Mouse (Mus musculus) CH12.LX (cell line): ENCODE data around the gene Hist1h2ag. TPM values are rescaled to one million over a fixed set of nuclear protein-coding genes. Genes with fewer than 3 reads are reported as not detected.

ENCODE experiments used
- DNase-seq: peaks from one replicate; pipeline ENCODE4 v3.0.0-alpha.2; 2013; ENCODE audit errors: extremely low read depth
- H3K27ac ChIP-seq: 2 replicates; pipeline ENCODE4 v1.5.1; 2012; ENCODE audit warnings: low read depth, mild to moderate bottlenecking, control low read depth, moderate library complexity; ENCODE audit not compliant: insufficient read depth
- H3K27me3 ChIP-seq: replicated peaks from 2 replicates; pipeline ENCODE3; 2012; ENCODE audit warnings: inconsistent platforms
- H3K36me3 ChIP-seq, 2 experiments: replicated peaks in 1 of 2; 2 replicates each; pipeline versions ENCODE3 to v1.6.1; 2012; ENCODE audit warnings: inconsistent platforms in 1 of 2, low read length in 1 of 2, mild to moderate bottlenecking in 1 of 2, mixed read lengths in 1 of 2, moderate library complexity in 1 of 2; ENCODE audit not compliant: control insufficient read depth in 1 of 2, insufficient read depth in 1 of 2
- H3K4me1 ChIP-seq, 2 experiments: 2 replicates each; pipeline ENCODE4 v1.6.1; 2012; ENCODE audit warnings: inconsistent platforms in 1 of 2, moderate library complexity in 1 of 2; ENCODE audit not compliant: insufficient read depth in 2 of 2, control insufficient read depth in 1 of 2
- H3K4me2 ChIP-seq: 2 replicates; pipeline ENCODE4 v1.6.1; 2012; ENCODE audit warnings: low read depth, mild to moderate bottlenecking, control low read depth; ENCODE audit not compliant: poor library complexity, insufficient read depth, severe bottlenecking
- H3K4me3 ChIP-seq, 3 experiments: fragments of 150-350 bp in 1 of 3; sonication (generic) in 1 of 3; replicated peaks in 1 of 3; 2 replicates each; pipeline versions ENCODE3 to v1.5.1; 2011 to 2012; ENCODE audit warnings: low read depth in 2 of 3, low read length in 2 of 3, mild to moderate bottlenecking in 2 of 3, moderate library complexity in 2 of 3, control low read depth in 1 of 3, improper control_type of control experiment in 1 of 3, inconsistent platforms in 1 of 3, mixed read lengths in 1 of 3; ENCODE audit not compliant: poor library complexity in 1 of 3
- H3K79me2 ChIP-seq: replicated peaks from 2 replicates; pipeline ENCODE4 v1.6.1; 2012; ENCODE audit warnings: mild to moderate bottlenecking, moderate library complexity; ENCODE audit not compliant: control insufficient read depth, poor library complexity, insufficient read depth, severe bottlenecking; ENCODE audit errors: extremely low read depth
- H3K9ac ChIP-seq: 2 replicates; pipeline ENCODE4 v1.6.1; 2012; ENCODE audit warnings: low read depth, mild to moderate bottlenecking, control low read depth, moderate library complexity; ENCODE audit not compliant: insufficient read depth
- H3K9me3 ChIP-seq: replicated peaks from 2 replicates; pipeline ENCODE3; 2012; ENCODE audit warnings: low read length, inconsistent platforms, mixed read lengths
- BHLHE40 ChIP-seq: IDR thresholded peaks from 2 replicates; pipeline ENCODE4 v1.6.1; 2011; ENCODE audit warnings: mild to moderate bottlenecking, low read depth, low read length, improper control_type of control experiment
- CHD1 ChIP-seq: IDR thresholded peaks from 2 replicates; pipeline ENCODE4 v1.6.1; 2012; ENCODE audit warnings: low read depth, low read length, improper control_type of control experiment, inconsistent platforms
- CHD2 ChIP-seq: IDR thresholded peaks from 2 replicates; pipeline ENCODE4 v1.6.1; 2011; ENCODE audit warnings: low read length, improper control_type of control experiment
- CTCF ChIP-seq, 2 experiments: IDR thresholded peaks in 1 of 2; conservative IDR thresholded peaks in 1 of 2; 2 replicates each; pipeline ENCODE4 v1.5.1; 2011 to 2012; ENCODE audit warnings: low read depth in 2 of 2, low read length in 2 of 2, improper control_type of control experiment in 1 of 2, inconsistent platforms in 1 of 2, mild to moderate bottlenecking in 1 of 2, moderate library complexity in 1 of 2
- E2F4 ChIP-seq: IDR thresholded peaks from 2 replicates; pipeline ENCODE4 v1.6.1; 2011; ENCODE audit warnings: low read depth, low read length, improper control_type of control experiment; ENCODE audit not compliant: insufficient replicate concordance
- ELF1 ChIP-seq: IDR thresholded peaks from 2 replicates; pipeline ENCODE4 v1.6.1; 2014; ENCODE audit warnings: low read depth, mild to moderate bottlenecking, inconsistent platforms, low read length, improper control_type of control experiment
- EP300 ChIP-seq: IDR thresholded peaks from 2 replicates; pipeline ENCODE4 v1.6.1; 2011; ENCODE audit warnings: low read length, improper control_type of control experiment
- ETS1 ChIP-seq: conservative IDR thresholded peaks from 2 replicates; pipeline ENCODE4 v1.6.1; 2012; ENCODE audit warnings: low read depth, mild to moderate bottlenecking, inconsistent platforms, low read length, improper control_type of control experiment, moderate library complexity
- GABPA ChIP-seq: IDR thresholded peaks from 2 replicates; pipeline ENCODE4 v1.6.1; 2012; ENCODE audit warnings: low read depth, low read length, improper control_type of control experiment, inconsistent platforms; ENCODE audit not compliant: insufficient replicate concordance
- HCFC1 ChIP-seq: IDR thresholded peaks from 2 replicates; pipeline ENCODE4 v1.6.1; 2012; ENCODE audit warnings: low read depth, mild to moderate bottlenecking, inconsistent platforms, low read length, improper control_type of control experiment
- IRF4 ChIP-seq: IDR thresholded peaks from 2 replicates; pipeline ENCODE4 v1.6.1; 2014; ENCODE audit warnings: low read depth, mild to moderate bottlenecking, inconsistent platforms, low read length, improper control_type of control experiment
- JUN ChIP-seq: IDR thresholded peaks from 2 replicates; pipeline ENCODE4 v1.6.1; 2011; ENCODE audit warnings: low read depth, mild to moderate bottlenecking, low read length, improper control_type of control experiment, moderate library complexity; ENCODE audit not compliant: insufficient read depth
- JUND ChIP-seq: conservative IDR thresholded peaks from 2 replicates; pipeline ENCODE4 v1.6.1; 2011; ENCODE audit warnings: low read depth, low read length, improper control_type of control experiment
- KAT2A ChIP-seq: IDR thresholded peaks from 2 replicates; pipeline ENCODE4 v1.6.1; 2012; ENCODE audit warnings: low read length, improper control_type of control experiment, inconsistent platforms; ENCODE audit not compliant: insufficient replicate concordance
- MAFK ChIP-seq: IDR thresholded peaks from 2 replicates; pipeline ENCODE4 v1.6.1; 2011; ENCODE audit warnings: low read length, improper control_type of control experiment; ENCODE audit not compliant: insufficient replicate concordance
- MAX ChIP-seq: IDR thresholded peaks from 2 replicates; pipeline ENCODE4 v1.6.1; 2011; ENCODE audit warnings: low read length, improper control_type of control experiment
- MAZ ChIP-seq: IDR thresholded peaks from 2 replicates; pipeline ENCODE4 v1.6.1; 2012; ENCODE audit warnings: low read depth, mild to moderate bottlenecking, inconsistent platforms, low read length, improper control_type of control experiment, moderate library complexity
- MEF2A ChIP-seq: IDR thresholded peaks from 2 replicates; pipeline ENCODE4 v1.6.1; 2014; ENCODE audit warnings: low read depth, mild to moderate bottlenecking, inconsistent platforms, low read length, improper control_type of control experiment, borderline replicate concordance
- MXI1 ChIP-seq: IDR thresholded peaks from 2 replicates; pipeline ENCODE4 v1.6.1; 2011; ENCODE audit warnings: mild to moderate bottlenecking, low read depth, low read length, improper control_type of control experiment
- MYC ChIP-seq: IDR thresholded peaks from 2 replicates; pipeline ENCODE4 v1.6.1; 2011; ENCODE audit warnings: low read depth, mild to moderate bottlenecking, improper control_type of control experiment, low read length
- NELFE ChIP-seq: IDR thresholded peaks from 2 replicates; pipeline ENCODE4 v1.6.1; 2011; ENCODE audit warnings: low read depth, low read length, improper control_type of control experiment
- NRF1 ChIP-seq: IDR thresholded peaks from 2 replicates; pipeline ENCODE4 v1.6.1; 2014; ENCODE audit warnings: low read depth, mild to moderate bottlenecking, inconsistent platforms, low read length, improper control_type of control experiment, moderate library complexity
- PAX5 ChIP-seq: IDR thresholded peaks from 2 replicates; pipeline ENCODE4 v1.6.1; 2012; ENCODE audit warnings: low read length, inconsistent platforms, mixed read lengths
- POLR2A ChIP-seq: IDR thresholded peaks from 2 replicates; pipeline ENCODE4 v1.6.1; 2011; ENCODE audit warnings: low read depth, mild to moderate bottlenecking, improper control_type of control experiment, low read length
- POLR2AphosphoS2 ChIP-seq: IDR thresholded peaks from 2 replicates; pipeline ENCODE4 v1.6.1; 2011; ENCODE audit warnings: low read depth, low read length, improper control_type of control experiment
- RAD21 ChIP-seq: IDR thresholded peaks from 2 replicates; pipeline ENCODE4 v1.6.1; 2011; ENCODE audit warnings: low read depth, mild to moderate bottlenecking, low read length, improper control_type of control experiment, moderate library complexity
- RCOR1 ChIP-seq: conservative IDR thresholded peaks from 2 replicates; pipeline ENCODE4 v1.6.1; 2012; ENCODE audit warnings: low read depth, mild to moderate bottlenecking, inconsistent platforms, low read length, improper control_type of control experiment
- SIN3A ChIP-seq: IDR thresholded peaks from 2 replicates; pipeline ENCODE4 v1.6.1; 2012; ENCODE audit warnings: low read length, improper control_type of control experiment, inconsistent platforms
- SMC3 ChIP-seq: IDR thresholded peaks from 2 replicates; pipeline ENCODE4 v1.6.1; 2011; ENCODE audit warnings: low read depth, low read length, improper control_type of control experiment
- TBP ChIP-seq: conservative IDR thresholded peaks from 2 replicates; pipeline ENCODE4 v1.6.1; 2011; ENCODE audit warnings: low read depth, low read length, improper control_type of control experiment
- TCF12 ChIP-seq: IDR thresholded peaks from 2 replicates; pipeline ENCODE4 v1.6.1; 2014; ENCODE audit warnings: low read depth, mild to moderate bottlenecking, inconsistent platforms, low read length, improper control_type of control experiment
- UBTF ChIP-seq: IDR thresholded peaks from 2 replicates; pipeline ENCODE4 v1.6.1; 2012; ENCODE audit warnings: low read depth, mild to moderate bottlenecking, inconsistent platforms, low read length, improper control_type of control experiment, moderate library complexity
- USF1 ChIP-seq: IDR thresholded peaks from 2 replicates; pipeline ENCODE4 v1.6.1; 2014; ENCODE audit warnings: low read depth, mild to moderate bottlenecking, inconsistent platforms, low read length, improper control_type of control experiment
- USF2 ChIP-seq: conservative IDR thresholded peaks from 2 replicates; pipeline ENCODE4 v1.6.1; 2011; ENCODE audit warnings: low read depth, low read length, improper control_type of control experiment
- ZKSCAN1 ChIP-seq: IDR thresholded peaks from 2 replicates; pipeline ENCODE4 v1.6.1; 2012; ENCODE audit warnings: low read depth, inconsistent platforms, low read length, improper control_type of control experiment, borderline replicate concordance
- ZMIZ1 ChIP-seq: IDR thresholded peaks from 2 replicates; pipeline ENCODE4 v1.6.1; 2012; ENCODE audit warnings: low read depth, mild to moderate bottlenecking, inconsistent platforms, low read length, improper control_type of control experiment
- ZNF384 ChIP-seq: IDR thresholded peaks from 2 replicates; pipeline ENCODE4 v1.6.1; 2012; ENCODE audit warnings: low read depth, low read length, improper control_type of control experiment, inconsistent platforms
- dilution Hi-C: fragments of 300-500 bp; cut with MboI; formaldehyde crosslinking; loops from 2 replicates; pipeline ENCODE4 v1.14.3; 2020; ENCODE audit warnings: low sequenced_read_pairs; ENCODE audit not compliant: extremely low pct_unique_long_range_greater_than_20kb, extremely low pct_ligation_motif_present
- in situ Hi-C: fragments of 300-500 bp; cut with MboI; formaldehyde crosslinking; loops from 3 replicates; pipeline ENCODE4 v1.14.3; 2019; ENCODE audit warnings: low sequenced_read_pairs, low pct_ligation_motif_present, low pct_unique_long_range_greater_than_20kb, mixed read lengths
- polyA plus RNA-seq: library from polyadenylated mRNA; unstranded; fragments of >175 nt; gene quantifications from 2 replicates; pipeline ENCODE4 v1.2.1, GENCODE M21; 2012; ENCODE audit warnings: low read depth; ENCODE audit not compliant: insufficient read length
- total RNA-seq, 2 experiments: library from RNA; depleted of rRNA; stranded (reverse); fragments of 300-350 nt in 1 of 2; fragments of >200 nt in 1 of 2; gene quantifications; 2 replicates each; pipeline ENCODE4 v1.2.3; 2012 to 2014

Gene Hist1h2ag
- total and polyA plus RNA-seq, 3 experiments = 7.3 to 576 (median 22.0) TPM

DNA sequence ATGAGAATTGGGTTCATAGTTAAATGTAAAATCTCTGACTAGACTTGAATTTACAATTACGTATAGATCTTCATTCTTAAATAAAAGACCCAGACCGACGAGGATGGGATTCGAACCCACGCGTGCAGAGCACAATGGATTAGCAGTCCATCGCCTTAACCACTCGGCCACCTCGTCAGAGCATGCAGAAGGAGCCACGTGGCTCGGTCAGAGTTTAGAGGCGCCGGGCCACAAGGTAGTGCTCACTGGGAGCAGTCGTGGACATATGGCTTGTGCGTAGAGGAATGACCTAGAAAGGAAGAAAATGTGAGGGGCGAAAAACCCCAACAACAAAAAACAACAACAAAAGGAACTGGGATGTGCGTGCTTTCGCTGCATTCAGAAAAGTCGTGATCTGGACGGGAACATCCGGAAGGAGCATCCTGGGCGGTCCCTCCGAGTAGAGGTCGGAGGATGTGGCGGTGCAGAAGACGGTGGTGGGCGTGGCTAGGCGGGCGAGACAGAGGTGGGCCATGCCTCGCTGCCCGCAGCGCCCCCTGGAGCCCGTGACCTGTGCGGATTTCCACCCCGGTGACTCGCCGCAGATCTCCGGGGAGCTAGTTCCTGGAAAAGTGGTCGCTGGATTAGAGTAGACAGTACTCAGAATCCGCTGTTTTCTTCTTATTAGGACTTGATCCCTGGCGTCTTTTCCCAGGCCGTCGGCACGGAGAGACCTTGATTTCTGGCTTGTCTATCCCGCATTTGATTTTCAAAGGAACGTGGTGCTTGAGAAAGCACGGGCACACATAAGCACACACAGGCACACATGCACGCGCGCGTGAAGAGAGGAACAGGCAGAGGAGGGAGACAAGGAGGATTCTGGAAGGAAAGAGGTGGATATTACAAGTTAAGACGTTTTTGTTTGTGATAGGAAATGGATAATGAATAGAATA is 8.1 kb upstream of the Hist1h2ag start:
- dilution Hi-C loops = no loop called here
- in situ Hi-C loops = no loop called here
- Histone ChIP-seq H3K36me3 (no peaks in the 10 kb centered on the region), H3K27me3 (no peaks in the 10 kb centered on the region), H3K9me3 (no peaks in the 10 kb centered on the region), H3K4me1 (peaks cover 0 to 43% of the 10 kb centered on the region in 2 experiments; a peak in 3 of 4 replicates), H3K4me2 (peak overlapping the region; percentile 63), H3K27ac (peak overlapping the region; percentile 86), H3K4me3 (peak overlapping the region; percentile 60 to 78 (median 64)), H3K9ac (peak overlapping the region; percentile 90), H3K79me2 (no peaks in the 10 kb centered on the region)
- TF ChIP-seq NRF1 (peak; percentile 66), HCFC1 (peak; percentile 45; the same call in 1 of the 2 replicates), MEF2A (peak; percentile 48; the same call in 1 of the 2 replicates), MXI1 (peak; percentile 87), POLR2A (peak; percentile 84), SMC3 (peak; percentile 33), ZNF384 (0 out of 2 replicates have a peak, but pooled peaks have one; percentile 4), NELFE (peak; percentile 65), E2F4 (peak; percentile 81; the same call in 1 of the 2 replicates), ETS1 (0 out of 2 replicates have a peak, but pooled peaks have one; percentile 37), TCF12 (peak; percentile 69), ELF1 (peak; percentile 95), CHD2 (peak; percentile 66), TBP (peak; percentile 99), MAZ (no peak), EP300 (peak; percentile 76), JUND (peak; percentile 34; the same call in 1 of the 2 replicates), KAT2A (peak; percentile 81; the same call in 1 of the 2 replicates), CTCF (conservative IDR thresholded peaks at IDR 0.05 in 1 of 2, IDR thresholded peaks at IDR 0.05 in 1 of 2; ENCODE audit: low read depth in 2 of 2, low read length in 2 of 2) (peak in 1 of 2 experiments; percentile 82; a peak in 3 of 4 replicates), CHD1 (no peak), BHLHE40 (peak; percentile 83), UBTF (no peak), USF1 (no peak; the same call in none of the 2 replicates), MAFK (peak; percentile 96), SIN3A (peak; percentile 47; the same call in 1 of the 2 replicates), GABPA (no peak), JUN (no peak), PAX5 (no peak), MAX (peak; percentile 93), MYC (peak; percentile 84), USF2 (no peak), ZKSCAN1 (no peak), IRF4 (no peak; the same call in 1 of the 2 replicates), RAD21 (peak; percentile 21), RCOR1 (peak; percentile 19; the same call in 1 of the 2 replicates), ZMIZ1 (peak; percentile 63), POLR2AphosphoS2 (no peak)
- DNase-seq = peak; percentile 96
